Mouse (Mus musculus): ENCODE results near the gene Rbmxl2.

Rbmxl2 gene

GRCm38 (mm10) chr7:107209204-107209860 is at the start of gene Rbmxl2:
Rbmxl2 (plus strand) TSS chr7:107209445.
- no peak for DNase-seq (ENCODE audit: low read depth)

GRCm38 (mm10) chr7:107166690-107167089 is 42.6 kb upstream of the Rbmxl2 start, which contains the start of gene Nlrp14:
Nlrp14 (plus strand) TSS chr7:107166990.
- no peak for DNase-seq (ENCODE audit: low read depth)

DNA sequence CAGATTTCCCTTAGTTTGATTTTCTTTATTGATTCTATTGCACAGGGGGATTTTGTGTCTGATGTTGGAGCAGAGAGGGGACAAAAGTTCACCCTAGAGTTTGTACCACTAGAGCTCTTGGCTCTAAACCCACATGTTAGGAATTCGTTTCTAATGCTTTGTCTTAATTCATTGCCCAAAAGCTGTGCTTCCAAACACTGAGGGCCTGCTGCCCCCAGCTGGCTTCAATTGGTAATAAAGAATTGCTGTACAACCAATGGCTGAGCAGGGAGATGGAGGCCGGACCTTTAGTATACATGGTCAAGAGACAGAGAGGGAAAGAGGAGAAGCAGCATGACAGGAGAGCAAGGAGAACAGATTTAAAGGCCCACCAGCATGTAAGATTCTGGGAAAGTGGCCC is 28.8 kb upstream of the Rbmxl2 start:
- DNase-seq (ENCODE audit: low read depth): no peak

- no peak for DNase-seq (ENCODE audit: low read depth)
Measured at GRCm38 (mm10) chr7:107201817-107202216, 7.4 kb upstream of the Rbmxl2 start.

DNA sequence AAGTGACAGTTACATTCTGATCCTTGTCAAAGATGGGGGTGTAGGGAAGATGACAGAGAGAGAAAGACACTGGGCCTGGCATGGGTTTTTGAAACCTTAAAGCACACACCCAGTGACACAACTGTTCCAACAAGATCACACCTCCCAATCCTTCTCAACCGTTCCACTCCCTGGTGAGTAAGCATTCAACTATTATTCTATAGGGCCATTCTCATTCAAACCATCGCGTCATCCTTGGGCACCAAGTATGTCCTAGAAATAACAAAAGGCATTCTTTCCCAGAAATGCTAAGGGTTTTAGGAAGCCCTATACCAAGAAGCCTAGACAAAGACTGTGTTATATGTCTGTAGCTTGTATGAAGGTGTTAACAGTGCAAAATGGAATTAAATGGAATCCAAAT is 1.4 kb upstream of the Rbmxl2 start:
- DNase-seq (ENCODE audit: low read depth): no peak

GRCm38 (mm10) chr7:107210126-107210576 is 906 bp downstream of the Rbmxl2 start:
- DNase-seq (ENCODE audit: low read depth): no peak

DNA sequence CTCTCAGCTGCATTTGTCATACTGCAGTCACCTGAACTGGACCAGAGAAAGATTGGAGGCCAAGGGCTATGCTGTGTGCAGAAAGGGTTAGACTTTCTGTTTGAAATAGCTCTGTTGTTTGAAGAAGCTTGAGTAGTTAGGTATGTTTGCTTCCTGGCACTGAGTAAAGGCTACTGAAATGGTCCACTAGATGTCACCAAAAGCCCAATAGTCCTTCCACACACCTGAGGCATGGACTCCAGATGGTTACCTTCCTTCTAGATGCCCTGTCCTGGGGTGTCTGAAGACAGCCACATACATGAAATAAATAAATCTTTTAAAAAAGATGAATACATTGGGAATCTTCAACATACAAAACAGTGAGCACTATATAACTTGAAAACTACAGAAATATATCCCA is 6.5 kb downstream of the Rbmxl2 start:
- no peak for DNase-seq (ENCODE audit: low read depth)

GRCm38 (mm10) chr7:107216845-107217244 is 7.6 kb downstream of the Rbmxl2 start:
- no peak for DNase-seq (ENCODE audit: low read depth)

DNA sequence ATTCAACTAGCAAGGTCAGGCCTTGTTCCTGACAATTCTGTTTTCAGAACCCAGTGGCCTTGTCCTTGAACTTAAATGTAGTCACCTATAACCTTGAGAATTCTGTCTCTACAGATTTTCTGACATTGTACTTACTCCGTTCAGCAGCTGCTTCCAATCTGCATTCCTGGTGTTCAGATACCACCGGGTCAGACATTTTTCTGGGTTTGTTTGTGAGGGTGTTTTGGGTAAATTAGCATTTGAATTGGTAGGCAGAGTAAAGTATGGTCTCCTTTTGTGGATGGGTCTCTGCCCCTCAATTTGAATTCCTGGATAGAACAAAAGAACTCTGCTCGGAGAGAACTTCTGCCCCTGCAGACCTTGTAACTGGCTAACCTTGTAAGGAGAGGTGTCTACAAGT is 27.6 kb downstream of the Rbmxl2 start:
- DNase-seq (ENCODE audit: low read depth): no peak

DNA sequence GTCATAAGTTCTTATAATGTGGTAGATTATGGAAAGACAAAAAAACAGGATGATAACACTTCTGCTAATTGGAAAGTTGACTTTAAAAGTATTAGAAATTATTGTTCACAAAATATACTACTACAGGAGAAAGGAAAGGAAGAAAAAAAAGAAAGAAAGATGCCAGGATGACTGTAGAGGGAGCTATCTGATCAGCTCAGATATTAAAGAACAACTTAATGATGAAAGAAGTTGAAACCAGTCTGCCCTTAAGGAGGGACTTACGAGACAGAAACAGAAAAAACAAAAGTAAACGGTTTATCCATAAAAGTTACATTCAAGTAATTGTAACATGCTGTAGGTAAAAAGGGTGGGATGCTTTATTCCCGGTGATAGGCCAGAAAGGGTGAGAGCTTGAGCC is 28.3 kb downstream of the Rbmxl2 start:
- no peak for DNase-seq (ENCODE audit: low read depth)

GRCm38 (mm10) chr7:107241371-107241883 is 32.2 kb downstream of the Rbmxl2 start:
- no peak for DNase-seq (ENCODE audit: low read depth)

GRCm38 (mm10) chr7:107250211-107250985 is 41.2 kb downstream of the Rbmxl2 start:
- DNase-seq (ENCODE audit: low read depth): no peak

DNA sequence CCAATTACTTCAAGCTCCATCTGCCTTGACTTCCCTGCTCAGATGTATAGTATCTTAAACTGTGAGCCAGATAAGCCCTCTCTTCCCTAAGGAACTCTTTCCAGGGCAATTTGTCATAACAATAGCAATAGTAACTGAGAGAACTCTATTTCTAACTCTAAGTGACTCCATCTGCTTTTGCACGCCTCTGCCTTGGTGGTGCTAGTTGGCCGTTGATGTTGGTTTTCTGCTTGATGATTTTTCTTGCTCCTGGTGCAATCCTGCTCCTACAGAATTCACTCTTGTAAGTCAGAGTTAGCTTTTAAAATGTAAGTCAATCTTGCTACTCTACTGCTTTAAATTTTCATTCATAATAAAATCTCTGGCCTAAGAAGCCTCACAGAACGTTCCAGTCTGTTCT is 44.1 kb downstream of the Rbmxl2 start:
- DNase-seq (ENCODE audit: low read depth): no peak

DNA sequence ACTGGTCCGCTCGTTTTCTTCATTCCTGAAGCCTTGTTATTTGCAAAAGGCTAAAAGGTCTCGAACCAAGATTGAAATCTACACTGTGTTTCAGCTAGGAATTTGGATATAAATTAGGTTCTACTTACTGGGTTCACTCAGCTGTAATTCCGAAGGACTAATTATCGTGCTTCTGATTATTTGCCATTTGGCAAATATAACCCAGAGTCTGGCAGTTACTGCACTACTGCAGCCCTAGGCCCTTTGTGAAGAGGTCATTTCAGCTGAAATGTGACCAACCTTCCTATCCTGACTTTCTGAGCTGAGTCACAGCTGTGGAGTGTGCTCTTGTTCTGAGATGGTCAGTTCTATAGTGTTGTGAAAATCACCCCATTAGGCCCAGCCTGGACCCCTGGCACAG is 50.7 kb downstream of the Rbmxl2 start:
- no peak for DNase-seq (ENCODE audit: low read depth)

Data from c-Kit-positive CD71-positive TER-119-negative erythroid progenitor cells, embryonic 14.5 days (primary cell).